Mouse (Mus musculus) kidney, adult 11 months (tissue): Measurements from ENCODE around the gene Psen2.

Source experiments
- DNase-seq: peaks from one replicate; pipeline ENCODE4 v3.0.0; 2022

Psen2 gene

GRCm38 (mm10) chr1:180195703-180196381 lies 67.4 kb downstream of the Psen2 start:
- DNase-seq, result peak; percentile 99

- DNase-seq, result peak; percentile 87
Measured at GRCm38 (mm10) chr1:180194781-180195471, 68.3 kb downstream of the Psen2 start.

DNA sequence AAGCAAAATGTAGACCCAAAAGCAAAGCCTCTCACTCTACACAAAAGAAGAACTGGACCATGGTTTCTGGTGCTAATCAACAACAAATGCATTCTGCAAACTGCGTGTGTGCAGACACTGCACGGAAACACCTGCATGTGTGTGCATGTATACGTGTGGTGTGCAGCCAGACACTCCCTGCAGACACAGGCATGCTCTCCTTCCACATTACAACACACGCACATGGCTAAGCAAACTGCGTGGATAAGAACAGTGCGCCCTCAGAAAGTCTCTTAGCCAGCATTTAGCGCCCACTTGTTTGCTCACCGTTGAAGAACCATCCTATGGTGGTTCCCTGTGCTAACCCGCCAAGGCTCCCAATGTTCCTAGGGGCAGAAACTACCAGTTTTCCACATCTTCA lies 69.2 kb downstream of the Psen2 start:
- DNase-seq, result no peak

DNA sequence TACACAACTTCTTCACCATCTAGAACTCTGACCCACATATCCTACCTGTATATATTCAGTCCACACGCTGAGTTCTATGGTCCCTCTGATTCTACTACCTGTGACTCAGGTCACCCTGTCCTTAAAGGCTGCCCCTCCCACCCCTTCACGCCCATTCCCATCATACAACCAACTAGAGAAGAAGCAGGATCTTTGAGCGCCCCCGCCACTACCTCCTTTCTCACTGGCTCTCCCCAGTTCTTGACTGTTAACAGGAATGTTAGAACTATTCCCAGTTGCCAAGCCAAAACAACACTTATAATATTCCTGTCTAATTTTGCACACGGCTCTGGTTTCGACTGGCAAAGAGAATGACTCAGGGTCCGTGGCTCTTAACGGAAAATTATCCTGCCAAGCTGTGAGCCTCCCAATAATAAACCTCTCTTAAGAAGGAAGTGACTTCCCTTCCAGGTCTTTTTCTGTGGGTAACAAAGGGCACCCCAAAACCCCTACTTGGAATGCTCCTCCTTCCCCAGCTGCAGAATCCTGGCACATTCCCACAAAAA lies 69.8 kb downstream of the Psen2 start:
- DNase-seq, result no peak

- DNase-seq, result no peak
Measured at GRCm38 (mm10) chr1:180192866-180193265, 70.4 kb downstream of the Psen2 start.

DNA sequence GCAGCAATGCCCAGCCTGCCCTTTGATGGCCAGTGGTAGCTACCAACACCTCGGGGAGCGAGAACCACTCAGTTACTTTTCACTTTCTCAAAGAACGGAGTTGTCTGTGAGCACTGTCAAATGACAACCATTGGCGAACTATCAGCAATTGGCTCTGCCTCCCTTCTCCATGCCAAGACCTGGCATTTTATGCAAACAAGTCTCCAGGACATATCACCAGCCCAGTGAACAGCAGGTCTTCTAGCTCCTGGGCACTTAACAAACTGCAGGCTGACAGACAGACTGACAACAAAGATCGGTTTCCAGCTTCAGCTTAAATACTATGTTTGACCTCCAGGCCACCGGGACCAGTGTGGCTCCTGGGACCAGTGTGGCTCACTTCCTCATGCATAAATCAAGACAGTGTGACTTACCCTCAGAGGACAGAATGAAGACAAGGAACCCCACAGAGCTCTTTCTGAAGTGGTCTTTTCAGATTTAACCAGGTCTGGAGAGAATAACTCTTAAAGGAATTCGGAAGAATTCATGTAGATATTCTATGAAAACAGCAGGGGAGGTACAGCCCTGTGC lies 71.5 kb downstream of the Psen2 start:
- no peak for DNase-seq

GRCm38 (mm10) chr1:180191112-180191511 lies 72.1 kb downstream of the Psen2 start:
- DNase-seq, result no peak

- peak; percentile 80 for DNase-seq
Measured at GRCm38 (mm10) chr1:180188951-180189350, 74.3 kb downstream of the Psen2 start.

DNA sequence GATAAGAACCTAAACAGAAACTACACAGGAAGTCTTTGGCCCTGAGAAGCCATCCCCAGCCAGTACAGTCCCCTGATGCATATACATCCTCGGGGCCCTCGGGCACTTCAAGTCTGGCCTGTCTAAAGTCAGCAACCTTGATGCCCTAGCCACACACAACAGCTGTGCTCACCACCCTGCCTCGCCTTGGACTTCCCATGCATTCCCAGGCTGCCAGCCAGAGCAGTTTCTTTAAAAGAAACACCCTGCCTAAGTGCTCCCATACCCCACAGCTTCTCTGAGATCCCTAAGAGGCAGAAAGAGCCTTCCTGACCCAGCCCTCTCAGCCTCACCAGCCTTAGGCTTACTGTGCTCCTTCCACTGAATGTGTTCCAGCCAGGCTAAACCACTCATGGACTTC lies 76.9 kb downstream of the Psen2 start:
- no peak for DNase-seq

DNA sequence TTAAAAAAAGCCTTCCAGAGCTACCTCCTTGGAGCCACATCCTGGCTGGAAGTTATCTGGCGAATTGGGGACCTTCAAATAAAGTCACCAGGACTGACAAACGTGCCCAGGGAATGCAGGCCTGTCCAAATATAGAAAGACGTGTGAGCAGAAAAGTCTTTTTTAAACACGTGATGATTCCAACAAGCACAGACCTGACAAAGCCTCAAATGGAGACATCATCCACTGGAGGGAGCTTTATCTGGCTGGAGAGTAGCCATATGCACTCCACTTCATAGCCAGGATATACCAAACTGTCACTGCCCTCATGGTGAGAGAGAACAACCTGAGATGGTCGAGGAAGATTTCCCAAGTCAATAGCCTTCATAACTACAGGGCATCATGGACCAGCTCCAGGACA lies 77.4 kb downstream of the Psen2 start:
- no peak for DNase-seq

GRCm38 (mm10) chr1:180184768-180185167 lies 78.5 kb downstream of the Psen2 start:
- DNase-seq, result no peak

DNA sequence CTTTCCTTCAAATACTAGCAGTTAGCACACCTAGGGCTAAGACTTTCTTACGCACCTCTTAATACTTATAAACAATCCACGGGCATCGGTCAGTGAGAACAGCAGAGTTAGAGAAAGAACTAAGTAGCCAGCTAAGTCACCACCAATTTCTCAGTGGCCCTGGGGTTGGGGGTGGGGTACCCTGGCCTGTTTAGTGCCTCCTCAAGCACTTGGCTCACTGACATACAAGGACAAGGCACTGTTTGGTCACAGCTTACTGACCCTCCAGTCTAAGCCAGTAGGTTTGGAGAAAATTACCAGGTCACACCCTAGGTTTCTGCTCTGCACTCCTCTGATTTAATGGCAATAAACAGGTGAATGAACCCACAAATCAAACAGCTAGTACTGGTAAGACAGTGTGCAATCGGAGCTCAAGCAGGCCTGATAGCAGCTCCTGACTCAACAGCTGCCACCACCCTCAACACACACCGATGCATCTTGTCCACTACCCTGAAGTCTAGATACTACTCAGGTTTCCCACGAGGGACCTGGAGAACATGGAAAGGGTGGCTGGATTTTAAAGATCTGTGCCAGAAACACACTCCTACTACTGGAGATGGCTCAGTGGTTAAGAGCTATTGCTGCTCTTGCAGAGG lies 79.6 kb downstream of the Psen2 start:
- DNase-seq, result no peak

GRCm38 (mm10) chr1:180182731-180183130 lies 80.5 kb downstream of the Psen2 start:
- no peak for DNase-seq

DNA sequence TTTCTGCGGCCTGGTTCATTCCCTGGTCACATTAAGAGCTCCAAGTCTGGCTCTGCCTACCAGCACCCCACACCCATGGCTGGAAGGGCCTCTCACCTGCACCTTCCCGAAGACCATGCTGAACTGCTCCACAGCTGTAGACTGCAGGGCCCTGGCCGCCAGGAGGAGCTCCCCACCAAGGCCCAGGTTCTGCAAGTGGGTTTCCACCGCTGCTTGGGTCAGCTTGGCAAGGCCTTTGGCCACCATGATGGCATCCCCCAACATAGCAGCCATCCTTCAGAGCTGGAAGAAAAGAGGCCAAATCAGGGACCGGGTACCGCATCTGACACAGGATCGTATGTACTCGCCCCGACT lies 81.3 kb downstream of the Psen2 start:
- DNase-seq, result no peak

DNA sequence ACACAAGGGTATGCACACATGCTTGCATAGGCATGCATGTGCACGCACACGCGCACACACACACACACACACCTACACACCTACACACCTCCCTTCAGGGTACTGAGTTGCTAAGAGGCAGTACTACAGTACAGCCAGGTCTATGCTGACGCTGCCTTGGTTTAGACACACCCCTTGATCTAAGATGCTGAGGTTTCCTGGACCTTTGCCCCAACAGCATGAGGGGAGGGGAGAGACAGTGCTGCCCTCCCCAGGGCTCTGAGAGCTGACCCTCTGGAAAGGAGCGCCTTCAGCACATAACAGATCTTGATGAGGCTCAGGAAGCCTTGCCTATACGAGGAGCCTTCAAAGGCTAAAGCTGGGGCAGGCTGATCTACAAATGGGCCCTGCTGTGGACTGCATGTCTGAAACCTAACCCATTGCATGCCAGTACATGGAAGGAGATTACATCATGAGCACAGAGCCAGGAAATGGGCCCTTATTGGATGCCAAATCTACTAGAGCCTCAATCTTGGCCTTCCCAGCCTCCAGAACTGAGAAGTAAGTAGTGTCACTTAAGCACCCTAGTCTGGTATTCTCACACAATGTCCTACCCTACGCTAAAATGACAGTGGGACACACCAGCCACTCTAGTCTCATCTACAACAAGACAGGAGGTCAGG lies 81.8 kb downstream of the Psen2 start:
- peak; percentile 72 for DNase-seq

- no peak for DNase-seq
Measured at GRCm38 (mm10) chr1:180179840-180180239, 83.4 kb downstream of the Psen2 start.

- peak; percentile 62 for DNase-seq
Measured at GRCm38 (mm10) chr1:180179100-180179499, 84.1 kb downstream of the Psen2 start.

GRCm38 (mm10) chr1:180178340-180178739 lies 84.9 kb downstream of the Psen2 start:
- no peak for DNase-seq
